Mouse (Mus musculus): Measurements from ENCODE around the gene Filip1l. TPM values are rescaled to one million over a fixed set of nuclear protein-coding genes. Genes with fewer than 3 reads are reported as not detected.

Filip1l gene
- polyA plus RNA-seq, 1 experiment from 2014 or later = 6.6 TPM

DNA sequence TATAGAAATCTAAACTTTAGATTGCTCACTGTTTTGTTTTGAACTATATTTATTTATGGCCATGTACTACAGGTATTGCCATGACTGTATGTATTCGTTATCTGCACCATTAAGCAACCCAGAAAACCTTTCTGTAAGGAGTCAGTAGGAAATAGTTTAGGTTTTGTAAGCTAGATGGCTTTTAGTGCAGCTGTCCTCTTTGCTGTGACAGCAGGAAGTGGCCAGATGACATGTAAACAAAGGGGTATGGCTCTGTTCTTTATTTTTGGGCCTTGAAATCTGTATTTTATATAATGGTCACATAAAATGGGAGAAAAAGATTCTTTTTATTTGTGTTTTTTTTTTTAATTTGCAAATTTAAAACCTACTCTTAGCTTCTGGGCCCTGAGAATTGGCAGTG is 181.9 kb downstream of the Filip1l start:
- Histone ChIP-seq H3K36me3 (replicated peaks) (no peaks in the 10 kb centered on the region), H3K4me1 (no peaks in the 10 kb centered on the region; the same call in 1 of the 2 replicates), H3K27me3 (no peaks in the 10 kb centered on the region), H3K9me3 (no peaks in the 10 kb centered on the region), H3K27ac (no peak overlapping the region), H3K9ac (no peak overlapping the region), H3K4me2 (no peak overlapping the region), H3K4me3 (replicated peaks) (no peak overlapping the region)
- no peak for ATAC-seq (ENCODE audit: low FRiP score)
- 76% methylated on average over 1 of the region's 1 CpGs for WGBS

DNA sequence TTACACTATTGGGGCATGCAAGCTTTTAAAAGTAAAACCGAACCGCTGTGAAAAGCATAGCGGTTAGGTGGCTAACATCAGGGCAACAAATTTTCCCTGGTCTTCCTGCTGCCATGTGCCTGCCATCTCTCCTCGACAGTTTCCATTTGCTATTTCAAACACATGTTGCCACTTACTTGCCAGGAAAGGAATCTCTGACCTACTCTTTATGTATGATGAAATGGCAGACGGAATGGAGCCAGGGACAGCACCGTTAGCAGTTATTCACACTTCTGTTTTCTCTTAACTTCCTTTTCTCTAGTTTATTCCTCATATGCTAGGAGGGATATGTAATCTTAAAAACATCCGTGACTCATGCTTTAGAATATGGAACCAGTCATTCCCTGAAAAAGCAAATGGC is 183.6 kb downstream of the Filip1l start:
- WGBS = 89% methylated on average over 7 of the region's 7 CpGs
- Histone ChIP-seq H3K4me3 (replicated peaks) (no peak overlapping the region), H3K9me3 (no peaks in the 10 kb centered on the region), H3K27ac (no peak overlapping the region), H3K9ac (no peak overlapping the region), H3K4me1 (no peaks in the 10 kb centered on the region; the same call in 1 of the 2 replicates), H3K4me2 (no peak overlapping the region), H3K36me3 (replicated peaks) (no peaks in the 10 kb centered on the region), H3K27me3 (no peaks in the 10 kb centered on the region)
- ATAC-seq (ENCODE audit: low FRiP score) = no peak

DNA sequence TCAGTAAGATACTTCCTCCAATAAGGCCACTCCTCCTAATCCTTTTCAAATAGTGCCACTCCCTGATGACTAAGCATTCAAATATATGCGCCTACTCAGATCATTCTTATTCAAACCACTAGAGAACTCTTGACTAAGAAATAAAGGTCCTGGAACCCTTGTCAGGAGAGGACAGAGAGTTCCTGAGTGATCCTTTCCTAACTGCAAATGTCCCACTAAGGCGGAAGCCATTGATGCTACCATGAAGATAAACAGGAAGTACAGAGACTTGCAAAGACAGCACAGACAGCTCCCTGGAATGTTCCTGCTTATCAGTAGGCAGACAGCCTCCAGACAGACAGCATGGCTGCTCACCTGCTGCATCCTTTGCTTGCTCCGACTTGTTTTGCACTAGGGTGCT is 190.3 kb downstream of the Filip1l start:
- no peak overlapping the region for H3K4me3 ChIP-seq (replicated peaks)
- whole genome bisulfite sequencing = 95% methylated on average over 3 of the region's 3 CpGs
- H3K9ac ChIP-seq = no peak overlapping the region
- no peak overlapping the region for H3K4me2 ChIP-seq
- no peaks in the 10 kb centered on the region for H3K36me3 ChIP-seq (replicated peaks)
- no peaks in the 10 kb centered on the region for H3K27me3 ChIP-seq
- no peak overlapping the region for H3K27ac ChIP-seq
- no peaks in the 10 kb centered on the region for H3K9me3 ChIP-seq
- no peaks in the 10 kb centered on the region for H3K4me1 ChIP-seq
- no peak for ATAC-seq (ENCODE audit: low FRiP score)

DNA sequence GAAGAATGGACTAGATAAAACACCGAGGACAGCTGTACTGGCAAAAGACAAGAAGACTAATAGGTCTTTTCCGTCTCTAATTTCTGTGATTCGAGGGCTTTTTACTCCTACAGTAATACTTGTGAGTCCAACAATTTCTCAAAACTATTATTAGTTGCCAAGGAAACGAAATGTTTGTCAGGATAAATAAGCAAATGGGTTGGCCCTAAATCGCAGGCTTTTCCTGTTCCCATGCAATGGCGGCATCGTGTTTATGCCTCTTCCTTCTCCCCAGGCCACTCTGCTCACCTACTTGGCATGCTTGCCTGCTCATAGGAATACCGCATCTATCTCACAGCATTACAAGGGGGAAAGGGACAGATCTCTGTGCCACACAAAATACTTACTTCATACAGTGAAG is 191.5 kb downstream of the Filip1l start:
- 82% methylated on average over 8 of the region's 8 CpGs for WGBS
- no peak overlapping the region for H3K4me3 ChIP-seq (replicated peaks)
- no peak overlapping the region for H3K27ac ChIP-seq
- no peak overlapping the region for H3K4me2 ChIP-seq
- no peaks in the 10 kb centered on the region for H3K4me1 ChIP-seq
- no peaks in the 10 kb centered on the region for H3K9me3 ChIP-seq
- H3K9ac ChIP-seq = no peak overlapping the region
- no peaks in the 10 kb centered on the region; the same call in 1 of the 2 replicates for H3K27me3 ChIP-seq
- ATAC-seq (ENCODE audit: low FRiP score) = no peak
- H3K36me3 ChIP-seq (replicated peaks) = no peaks in the 10 kb centered on the region

DNA sequence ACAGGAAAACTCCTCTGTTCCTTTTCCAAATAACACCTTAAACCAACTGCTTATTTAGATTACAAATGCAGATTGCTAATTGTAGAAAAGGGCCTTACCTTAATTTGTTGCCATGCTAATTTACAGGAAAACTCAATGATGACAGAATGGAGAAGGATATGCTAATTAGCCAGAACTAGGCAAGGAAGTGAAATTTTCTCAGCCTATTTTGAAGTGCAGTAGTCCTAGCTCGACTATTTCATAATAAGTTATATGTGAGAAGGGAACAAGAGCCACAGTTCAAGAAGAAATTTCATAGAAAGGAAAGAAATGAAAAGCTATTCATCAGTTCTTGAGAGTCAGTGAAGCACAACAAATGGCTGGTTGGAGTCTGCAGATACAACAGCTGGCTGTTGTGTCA is 193.5 kb downstream of the Filip1l start:
- WGBS = 65% methylated on average over 1 of the region's 1 CpGs
- Histone ChIP-seq H3K9me3 (no peaks in the 10 kb centered on the region), H3K4me1 (no peaks in the 10 kb centered on the region), H3K4me3 (replicated peaks) (no peak overlapping the region), H3K4me2 (no peak overlapping the region), H3K27me3 (no peaks in the 10 kb centered on the region; the same call in 1 of the 2 replicates), H3K9ac (no peak overlapping the region), H3K27ac (no peak overlapping the region), H3K36me3 (replicated peaks) (no peaks in the 10 kb centered on the region)
- no peak for ATAC-seq (ENCODE audit: low FRiP score)

DNA sequence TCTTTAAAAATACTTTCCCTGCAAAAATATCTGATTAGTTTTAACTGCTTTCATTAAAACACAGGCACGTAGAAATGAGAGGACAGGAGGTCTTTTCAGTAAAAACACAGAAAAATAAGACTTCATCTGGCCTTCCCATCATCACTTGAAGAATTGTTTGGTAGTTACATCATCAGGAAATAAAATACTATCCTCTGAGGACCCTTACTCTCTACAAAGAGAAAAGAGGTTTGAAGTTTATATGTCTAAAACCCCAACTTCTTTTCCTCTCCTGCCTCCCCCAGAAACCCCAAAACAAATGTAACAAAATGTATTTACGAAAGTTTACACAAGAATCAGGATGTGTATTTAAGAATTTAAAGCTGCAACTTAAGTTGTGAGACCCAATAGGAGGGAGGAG is 195.7 kb downstream of the Filip1l start:
- Histone ChIP-seq H3K27me3 (no peaks in the 10 kb centered on the region; the same call in 1 of the 2 replicates), H3K9ac (peak overlapping the region; percentile 73), H3K4me2 (peak overlapping the region; percentile 69), H3K9me3 (no peaks in the 10 kb centered on the region), H3K27ac (no peak overlapping the region), H3K4me3 (replicated peaks) (peak overlapping the region; percentile 60), H3K4me1 (no peaks in the 10 kb centered on the region), H3K36me3 (replicated peaks) (no peaks in the 10 kb centered on the region)
- WGBS = 73% methylated on average over 2 of the region's 2 CpGs
- ATAC-seq (ENCODE audit: low FRiP score) = no peak

GRCm38 (mm10) chr16:57549061-57550037 is 196.5 kb downstream of the Filip1l start:
- WGBS = 1% methylated on average over 62 of the region's 64 CpGs
- no peak overlapping the region for H3K27ac ChIP-seq
- ATAC-seq (ENCODE audit: low FRiP score) = peak; percentile 97
- no peaks in the 10 kb centered on the region for H3K4me1 ChIP-seq
- peak overlapping the region; percentile 60 for H3K4me3 ChIP-seq (replicated peaks)
- no peaks in the 10 kb centered on the region for H3K9me3 ChIP-seq
- no peaks in the 10 kb centered on the region; the same call in 1 of the 2 replicates for H3K27me3 ChIP-seq
- peak overlapping the region; percentile 69 for H3K4me2 ChIP-seq
- no peaks in the 10 kb centered on the region for H3K36me3 ChIP-seq (replicated peaks)
- peak overlapping the region; percentile 73 for H3K9ac ChIP-seq

- ATAC-seq (ENCODE audit: low FRiP score) = no peak
- Histone ChIP-seq H3K36me3 (replicated peaks) (no peaks in the 10 kb centered on the region), H3K4me3 (replicated peaks) (no peak overlapping the region), H3K9ac (no peak overlapping the region), H3K4me2 (no peak overlapping the region), H3K9me3 (no peaks in the 10 kb centered on the region), H3K4me1 (no peaks in the 10 kb centered on the region), H3K27me3 (no peaks in the 10 kb centered on the region; the same call in 1 of the 2 replicates), H3K27ac (no peak overlapping the region)
- WGBS = 49% methylated on average over 3 of the region's 3 CpGs
Measured at GRCm38 (mm10) chr16:57550088-57550487, 197.2 kb downstream of the Filip1l start.

- no peak for ATAC-seq (ENCODE audit: low FRiP score)
Measured at GRCm38 (mm10) chr16:57550817-57551216, 197.9 kb downstream of the Filip1l start.

DNA sequence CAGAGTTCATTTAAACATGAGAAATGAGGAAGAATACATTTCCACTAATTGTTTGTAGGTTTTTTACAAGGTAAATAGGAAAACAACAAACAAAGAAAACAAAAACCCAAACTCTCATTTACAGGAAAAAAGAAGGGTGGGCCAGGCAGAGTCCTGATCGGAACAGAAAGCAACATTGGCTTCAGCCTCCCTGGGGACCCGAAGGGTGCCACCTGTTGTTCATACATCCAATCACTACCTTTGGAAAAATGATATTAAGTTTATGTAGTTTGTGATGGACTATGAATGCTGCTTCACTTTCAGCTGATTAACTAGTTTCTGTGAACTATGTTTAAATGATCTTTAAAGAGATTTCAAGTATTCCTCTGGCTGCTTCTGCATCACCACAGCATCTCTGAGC is 198.7 kb downstream of the Filip1l start:
- Histone ChIP-seq H3K27me3 (no peaks in the 10 kb centered on the region; the same call in 1 of the 2 replicates), H3K4me3 (replicated peaks) (no peak overlapping the region), H3K9me3 (no peaks in the 10 kb centered on the region), H3K27ac (no peak overlapping the region), H3K4me1 (no peaks in the 10 kb centered on the region), H3K4me2 (no peak overlapping the region), H3K36me3 (replicated peaks) (no peaks in the 10 kb centered on the region), H3K9ac (no peak overlapping the region)
- 79% methylated on average over 2 of the region's 2 CpGs for WGBS
- ATAC-seq (ENCODE audit: low FRiP score) = no peak

More at GRCm38 (mm10) chr16:57550817-57551216, 197.9 kb downstream of the Filip1l start:
- H3K4me1 ChIP-seq = no peaks in the 10 kb centered on the region
- no peak overlapping the region for H3K4me2 ChIP-seq
- H3K9me3 ChIP-seq = no peaks in the 10 kb centered on the region
- no peak overlapping the region for H3K9ac ChIP-seq
- H3K4me3 ChIP-seq (replicated peaks) = no peak overlapping the region
- H3K27me3 ChIP-seq = no peaks in the 10 kb centered on the region; the same call in 1 of the 2 replicates
- WGBS = 42% methylated on average over 2 of the region's 2 CpGs
- no peak overlapping the region for H3K27ac ChIP-seq
- no peaks in the 10 kb centered on the region for H3K36me3 ChIP-seq (replicated peaks)

GRCm38 (mm10) chr16:57552709-57553108 is 199.8 kb downstream of the Filip1l start:
- H3K9ac ChIP-seq = no peak overlapping the region
- no peaks in the 10 kb centered on the region for H3K36me3 ChIP-seq (replicated peaks)
- WGBS = 64% methylated on average over 5 of the region's 5 CpGs

GRCm38 (mm10) chr16:57553235-57553634 is 200.3 kb downstream of the Filip1l start:
- Histone ChIP-seq H3K4me1 (no peaks in the 10 kb centered on the region), H3K9me3 (no peaks in the 10 kb centered on the region), H3K4me2 (no peak overlapping the region), H3K27me3 (no peaks in the 10 kb centered on the region; the same call in 1 of the 2 replicates), H3K36me3 (replicated peaks) (no peaks in the 10 kb centered on the region), H3K27ac (no peak overlapping the region), H3K9ac (no peak overlapping the region), H3K4me3 (replicated peaks) (no peak overlapping the region)
- ATAC-seq (ENCODE audit: low FRiP score) = no peak

More at GRCm38 (mm10) chr16:57552709-57553108, 199.8 kb downstream of the Filip1l start:
- Histone ChIP-seq H3K27me3 (no peaks in the 10 kb centered on the region; the same call in 1 of the 2 replicates), H3K4me2 (no peak overlapping the region), H3K9me3 (no peaks in the 10 kb centered on the region), H3K4me3 (replicated peaks) (no peak overlapping the region), H3K27ac (no peak overlapping the region), H3K4me1 (no peaks in the 10 kb centered on the region)
- ATAC-seq (ENCODE audit: low FRiP score) = no peak
